Mouse (Mus musculus): Measurements from ENCODE around the gene S1pr5. TPM values are rescaled to one million over a fixed set of nuclear protein-coding genes. Genes with fewer than 3 reads are reported as not detected.
"Not testable (repeated sequence)": the region's sequence is repeated elsewhere in the genome, so short reads cannot be mapped to it uniquely, and the experiment has no call there.

S1pr5 gene
- polyA plus RNA-seq, 2 experiments from 2014 or later = 0.34 TPM; not detected in 1

DNA sequence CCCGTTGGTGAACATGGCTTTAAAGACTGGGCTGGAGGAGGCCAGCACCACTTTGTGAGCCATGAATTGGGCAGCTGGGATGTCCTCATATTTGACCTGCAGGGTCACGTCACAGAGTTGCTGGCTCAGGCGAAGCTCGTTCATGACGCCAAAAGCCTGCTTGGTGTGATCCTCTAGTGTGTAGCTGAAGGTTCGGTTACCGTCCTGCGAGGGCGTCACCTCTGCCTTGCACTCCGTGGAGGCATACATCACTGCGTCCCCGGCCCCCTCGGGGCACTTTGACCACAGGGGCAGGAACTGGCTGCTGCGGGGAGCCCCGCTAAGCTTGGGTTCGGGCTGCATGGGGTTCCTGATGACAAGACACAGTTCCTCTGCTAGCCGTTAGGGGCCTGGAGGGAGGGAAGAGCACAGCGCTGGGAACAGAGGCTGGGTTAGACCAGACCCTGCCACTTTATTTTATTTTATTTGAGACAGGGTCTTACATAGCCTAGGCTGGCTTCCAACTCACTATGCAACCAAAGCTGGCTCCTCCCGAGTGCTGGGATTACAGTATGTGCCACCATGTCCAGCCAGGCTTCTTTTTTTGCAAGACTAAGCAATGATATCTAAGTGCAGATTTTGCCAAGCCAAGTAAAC, 10.8 kb downstream of the S1pr5 start:
- ATAC-seq = peak; percentile 19

GRCm38 (mm10) chr9:21236991-21237367, 11.3 kb downstream of the S1pr5 start:
- ATAC-seq = no peak

- ATAC-seq = peak; percentile 60
Measured at GRCm38 (mm10) chr9:21235341-21235740, 12.9 kb downstream of the S1pr5 start.

DNA sequence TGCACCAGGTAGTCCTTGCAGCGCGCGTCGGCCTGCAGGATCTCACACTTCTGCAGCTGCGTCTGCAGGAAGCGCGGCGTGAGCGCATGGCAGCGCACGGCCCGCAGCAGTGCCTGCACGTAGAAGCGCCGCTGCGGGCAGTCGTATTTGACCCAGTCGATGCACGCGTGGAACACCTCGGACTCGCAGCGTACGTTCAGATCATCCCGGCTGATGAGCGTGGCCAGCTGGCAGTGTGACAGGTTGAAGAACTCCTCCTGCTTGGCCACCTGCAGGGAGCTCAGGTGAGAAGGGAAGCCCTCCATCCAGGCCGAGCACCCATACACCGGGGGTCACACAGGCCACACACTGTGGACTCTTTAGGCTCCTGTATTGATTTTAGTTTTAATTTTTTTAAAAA, 14.4 kb downstream of the S1pr5 start:
- no peak for ATAC-seq

- no peak for ATAC-seq
Measured at GRCm38 (mm10) chr9:21233366-21233765, 14.9 kb downstream of the S1pr5 start.

DNA sequence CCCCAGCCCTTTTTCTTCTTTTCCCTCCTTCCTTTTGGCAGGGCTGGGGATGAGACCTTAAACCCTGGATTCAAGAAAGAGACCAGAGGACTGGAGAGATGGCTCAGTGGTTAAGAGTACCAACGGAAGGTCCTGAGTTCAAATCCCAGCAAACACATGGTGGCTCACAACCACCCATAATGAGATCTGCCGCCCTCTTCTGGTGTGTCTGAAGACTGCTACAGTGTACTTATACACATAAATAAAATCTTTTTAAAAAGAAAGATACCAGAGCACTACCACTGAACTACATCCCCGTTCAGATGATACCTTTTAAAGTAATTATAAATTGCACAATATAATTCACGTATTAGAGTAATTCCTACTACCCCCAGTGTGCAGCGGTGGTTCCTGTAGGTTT, 15.4 kb downstream of the S1pr5 start:
- ATAC-seq = no peak

DNA sequence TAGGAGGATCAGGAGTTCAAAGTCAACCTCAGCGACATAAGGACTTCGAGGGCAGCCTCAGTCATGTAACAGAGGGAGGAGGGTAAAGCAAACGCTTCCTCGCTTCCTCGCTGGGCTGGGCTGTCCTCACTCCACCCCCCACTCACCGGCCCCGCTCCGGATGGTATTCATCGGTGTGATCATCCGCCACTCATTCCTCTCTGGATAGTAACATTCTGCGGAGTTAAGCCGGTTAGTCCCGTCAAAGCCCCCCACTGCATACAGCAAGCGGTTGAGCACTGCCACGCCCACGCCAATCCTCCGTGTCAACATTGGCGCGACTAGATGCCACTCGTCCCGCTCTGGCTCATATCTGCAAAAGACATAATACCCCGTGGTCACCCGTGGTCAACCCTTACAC, 16.7 kb downstream of the S1pr5 start:
- ATAC-seq = no peak

GRCm38 (mm10) chr9:21227342-21227741, 20.9 kb downstream of the S1pr5 start:
- no peak for ATAC-seq

DNA sequence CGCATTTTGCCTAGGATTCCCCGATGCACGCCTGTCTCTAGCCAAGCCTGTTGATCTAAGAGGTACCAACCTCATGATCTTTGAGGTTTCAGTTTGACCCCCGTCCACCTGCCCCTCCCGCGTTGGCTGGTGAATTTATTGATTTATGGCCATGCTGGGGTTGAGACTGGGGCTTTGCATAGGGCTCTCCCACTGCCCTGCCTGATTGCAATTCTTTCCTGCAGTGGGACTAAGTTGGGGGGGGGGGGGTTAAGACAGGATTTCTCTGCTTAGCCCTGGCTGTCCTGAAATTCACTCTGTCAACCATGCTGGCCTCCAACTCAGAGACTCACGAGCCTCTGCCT, 22.9 kb downstream of the S1pr5 start:
- no peak for ATAC-seq

DNA sequence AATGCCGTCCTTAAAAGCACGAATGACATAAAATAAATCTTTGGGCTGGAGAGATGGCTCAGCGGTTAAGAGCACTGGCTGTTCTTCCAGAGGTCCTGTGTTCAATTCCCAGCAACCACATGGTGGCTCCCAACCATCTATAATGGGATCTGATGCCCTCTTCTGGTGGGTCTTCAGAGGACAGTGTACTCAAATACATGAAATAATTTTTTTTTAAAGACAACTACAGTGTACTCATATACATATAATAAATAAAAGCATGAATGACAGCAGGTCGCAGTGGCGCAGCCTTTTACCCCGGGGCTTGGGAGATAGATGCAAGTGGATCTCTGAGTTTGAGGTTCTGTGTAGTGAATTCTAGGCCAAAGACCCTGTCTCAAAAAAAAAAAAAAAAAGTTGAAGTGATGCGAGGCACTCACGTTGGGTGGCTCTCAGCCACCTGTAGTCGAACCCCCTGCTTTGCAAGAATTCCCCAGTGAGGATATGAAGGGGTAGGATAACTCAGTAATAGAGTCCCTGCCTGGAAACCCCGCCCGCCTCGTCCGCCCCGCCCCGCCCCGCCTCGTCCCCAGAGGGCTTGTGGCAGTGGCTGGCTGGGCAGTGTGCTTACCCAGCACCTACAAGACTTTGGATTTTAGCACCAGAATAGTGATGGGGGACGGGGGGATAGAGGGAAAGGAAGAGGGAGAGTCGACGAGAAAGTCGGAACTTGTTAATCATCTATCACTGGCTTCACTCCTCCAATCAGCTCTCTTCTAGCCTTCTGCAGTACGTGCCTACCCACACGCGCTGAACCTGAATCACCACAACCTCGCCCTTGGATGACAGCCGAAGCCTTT, 23.4 kb downstream of the S1pr5 start:
- peak; percentile 28 for ATAC-seq

GRCm38 (mm10) chr9:21223906-21224305, 24.3 kb downstream of the S1pr5 start:
- ATAC-seq = no peak

DNA sequence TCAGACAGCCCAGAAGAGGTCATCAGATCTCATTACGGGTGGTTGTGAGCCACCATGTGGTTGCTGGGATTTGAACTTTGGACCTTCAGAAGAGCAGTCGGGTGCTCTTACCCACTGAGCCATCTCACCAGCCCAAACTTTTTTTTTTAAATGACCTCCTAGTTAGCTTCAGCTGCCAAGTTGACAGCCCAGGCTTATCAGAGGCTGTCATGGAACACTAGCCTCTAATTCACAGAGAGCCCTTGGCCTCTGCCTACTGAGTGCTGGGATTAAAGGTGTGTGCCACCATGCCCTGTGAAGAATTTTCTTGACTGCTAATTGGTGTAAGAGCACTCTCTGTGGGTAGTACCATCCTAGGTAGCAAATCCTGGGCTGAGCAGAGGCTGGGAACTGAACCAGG, 24.8 kb downstream of the S1pr5 start:
- ATAC-seq = not testable (repeated sequence)

GRCm38 (mm10) chr9:21221383-21221929, 26.8 kb downstream of the S1pr5 start:
- peak; percentile 55 for ATAC-seq

DNA sequence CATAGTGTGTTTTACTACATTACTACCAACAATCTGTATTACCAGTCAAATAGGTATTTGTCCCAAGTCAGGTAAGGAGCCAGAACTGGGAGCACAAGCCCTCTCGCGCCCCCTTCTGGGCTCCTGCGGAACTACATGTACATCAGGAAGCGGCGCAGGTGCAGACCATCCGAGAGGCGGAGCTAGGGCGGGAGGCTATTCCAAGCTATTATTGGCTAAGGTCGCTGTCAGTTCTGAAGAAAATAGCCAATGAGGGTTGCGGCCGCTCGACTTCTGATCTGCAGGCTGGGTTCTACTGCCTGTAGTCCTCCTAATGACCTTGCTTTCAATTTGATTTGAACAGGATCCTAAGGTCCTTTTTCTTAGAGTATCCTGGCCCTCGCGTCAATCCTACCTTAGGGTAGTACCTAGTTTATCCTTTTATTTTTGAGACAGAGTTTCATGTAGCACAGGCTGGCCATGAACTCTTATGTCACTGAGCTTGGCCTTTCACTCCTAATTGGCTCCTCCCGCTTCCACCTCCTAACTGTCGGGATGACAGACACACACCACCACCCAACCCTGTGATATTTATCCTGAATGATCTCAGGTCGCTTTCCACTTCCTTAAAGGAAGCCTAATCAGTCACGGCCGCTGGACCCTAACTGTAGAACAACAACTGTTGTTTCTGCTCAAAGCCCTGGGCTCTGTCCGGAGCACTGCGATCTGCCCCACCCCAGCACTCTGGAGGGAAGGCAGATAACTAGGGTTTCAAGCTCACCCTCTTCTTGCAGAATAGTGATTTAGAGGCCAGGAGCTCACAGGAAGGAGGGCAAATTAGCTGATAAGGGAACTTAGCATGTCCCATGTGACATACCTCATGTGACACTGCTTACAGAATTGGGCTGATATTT, 27.5 kb downstream of the S1pr5 start:
- ATAC-seq = peak; percentile 93

DNA sequence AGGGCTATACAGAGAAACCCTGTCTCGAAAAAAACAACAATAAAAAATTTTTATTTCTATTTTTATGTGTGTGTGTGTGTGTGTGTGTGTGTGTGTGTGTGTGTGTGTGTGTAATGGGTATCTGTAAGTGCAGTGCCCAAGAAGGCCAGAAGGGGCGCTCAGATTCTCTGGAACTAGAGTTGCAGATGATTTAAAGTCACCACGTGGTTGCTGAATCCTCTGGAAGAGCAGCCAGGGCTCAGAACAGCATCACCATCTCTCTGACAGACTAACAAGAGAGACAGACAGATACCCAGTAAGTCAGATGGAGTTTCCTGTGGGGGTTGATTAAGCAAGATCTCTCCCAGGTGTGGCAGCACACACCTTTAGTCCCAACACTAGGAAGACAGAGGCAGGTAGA, 28.4 kb downstream of the S1pr5 start:
- no peak for ATAC-seq

- ATAC-seq = no peak
Measured at GRCm38 (mm10) chr9:21216050-21216841, 32.0 kb downstream of the S1pr5 start.

GRCm38 (mm10) chr9:21213617-21214190, 34.5 kb downstream of the S1pr5 start:
- no peak for ATAC-seq

DNA sequence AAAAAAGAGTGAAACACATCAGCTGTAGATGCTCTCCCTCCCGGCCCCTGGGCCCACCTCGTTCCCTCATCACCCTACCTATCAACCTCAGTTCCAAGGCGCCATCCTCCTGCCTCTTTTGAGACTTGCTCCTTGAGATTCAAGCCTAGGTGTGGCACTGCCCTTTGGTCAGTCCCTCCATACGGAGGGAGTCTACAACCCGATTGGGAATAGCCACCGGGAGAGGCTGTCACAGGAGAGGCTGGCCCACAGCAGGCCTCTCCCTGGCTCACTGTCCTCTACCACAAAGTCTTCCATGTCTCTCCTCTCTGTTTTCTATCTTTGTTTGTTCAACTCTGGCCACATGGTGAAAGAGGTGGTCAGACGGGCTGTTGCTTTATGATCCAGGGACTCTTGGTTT, 36.6 kb downstream of the S1pr5 start:
- ATAC-seq = no peak

- no peak for ATAC-seq
Measured at GRCm38 (mm10) chr9:21210821-21211220, 37.4 kb downstream of the S1pr5 start.

DNA sequence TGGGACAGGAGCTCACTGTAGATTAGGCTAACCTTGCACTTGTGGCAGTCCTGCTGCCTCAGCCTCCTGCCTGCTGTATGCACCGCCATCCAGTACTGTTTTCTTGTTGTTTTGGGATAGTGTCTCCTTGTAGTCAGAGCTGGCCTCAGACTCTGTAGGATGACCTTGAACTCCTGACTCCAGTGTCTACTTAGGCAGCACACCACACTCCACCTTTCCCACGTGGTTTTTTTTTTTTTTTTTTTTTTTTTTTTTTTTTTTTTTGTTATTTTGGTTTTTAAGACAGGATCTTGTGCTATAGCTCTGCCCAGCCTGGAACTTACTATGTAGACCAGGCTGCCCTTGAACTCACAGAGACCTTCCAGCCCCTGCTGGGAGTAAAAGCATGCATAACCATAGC, 39.6 kb downstream of the S1pr5 start:
- no peak for ATAC-seq

GRCm38 (mm10) chr9:21206848-21207247, 41.4 kb downstream of the S1pr5 start:
- ATAC-seq = no peak

All from activated CD4-positive, CD25-positive, alpha-beta regulatory T cell, adult 4 months (primary cell).